Mouse (Mus musculus): Measurements from ENCODE around the gene Lurap1l. TPM values are rescaled to one million over a fixed set of nuclear protein-coding genes. Genes with fewer than 3 reads are reported as not detected.

Gene Lurap1l
- polyA plus RNA-seq, 1 experiment, result 10.0 TPM

- Histone ChIP-seq H3K4me1 (ENCODE audit: control insufficient read depth, insufficient read depth, low read length) (peaks cover 6% of the 10 kb centered on the region), H3K36me3 (ENCODE audit: control insufficient read depth, insufficient read depth, low read length) (no peaks in the 10 kb centered on the region), H3K27ac (ENCODE audit: insufficient read depth, low read depth, low read length) (no peak overlapping the region), H3K4me3 (ENCODE audit: insufficient read depth, low read depth, low read length) (no peak overlapping the region), H3K27me3 (replicated peaks; ENCODE audit: control insufficient read depth, insufficient read depth, low read length) (no peaks in the 10 kb centered on the region)
- no peak for DNase-seq
- TF ChIP-seq POLR2A (IDR thresholded peaks at IDR 0.05; ENCODE audit: low read depth, low read length), result no peak
- TF ChIP-seq CTCF (conservative IDR thresholded peaks at IDR 0.05; ENCODE audit: insufficient read depth, insufficient read length, low read depth, low read length), result no peak
- WGBS, result 95% methylated on average over 6 of the region's 6 CpGs
Measured at GRCm38 (mm10) chr4:80925752-80926519, 15.5 kb downstream of the Lurap1l start.

GRCm38 (mm10) chr4:80934749-80935148 is 24.3 kb downstream of the Lurap1l start:
- TF ChIP-seq CTCF (conservative IDR thresholded peaks at IDR 0.05; ENCODE audit: insufficient read depth, insufficient read length, low read depth, low read length) (no peak), POLR2A (IDR thresholded peaks at IDR 0.05; ENCODE audit: low read depth, low read length) (no peak)
- H3K27ac ChIP-seq (ENCODE audit: insufficient read depth, low read depth, low read length), result no peak overlapping the region
- DNase-seq, result no peak
- no peaks in the 10 kb centered on the region for H3K27me3 ChIP-seq (replicated peaks; ENCODE audit: control insufficient read depth, insufficient read depth, low read length)
- 93% methylated on average over 3 of the region's 3 CpGs for whole genome bisulfite sequencing
- no peaks in the 10 kb centered on the region for H3K36me3 ChIP-seq (ENCODE audit: control insufficient read depth, insufficient read depth, low read length)
- H3K4me1 ChIP-seq (ENCODE audit: control insufficient read depth, insufficient read depth, low read length), result no peaks in the 10 kb centered on the region
- H3K4me3 ChIP-seq (ENCODE audit: insufficient read depth, low read depth, low read length), result no peak overlapping the region

GRCm38 (mm10) chr4:80939115-80939514 is 28.7 kb downstream of the Lurap1l start:
- Histone ChIP-seq H3K27ac (ENCODE audit: insufficient read depth, low read depth, low read length) (no peak overlapping the region), H3K4me1 (ENCODE audit: control insufficient read depth, insufficient read depth, low read length) (no peaks in the 10 kb centered on the region), H3K4me3 (ENCODE audit: insufficient read depth, low read depth, low read length) (no peak overlapping the region), H3K36me3 (ENCODE audit: control insufficient read depth, insufficient read depth, low read length) (no peaks in the 10 kb centered on the region), H3K27me3 (replicated peaks; ENCODE audit: control insufficient read depth, insufficient read depth, low read length) (no peaks in the 10 kb centered on the region)
- 76% methylated on average over 2 of the region's 2 CpGs for WGBS
- TF ChIP-seq POLR2A (IDR thresholded peaks at IDR 0.05; ENCODE audit: low read depth, low read length) (no peak), CTCF (conservative IDR thresholded peaks at IDR 0.05; ENCODE audit: insufficient read depth, insufficient read length, low read depth, low read length) (no peak)
- DNase-seq, result no peak

- Histone ChIP-seq H3K27ac (ENCODE audit: insufficient read depth, low read depth, low read length) (no peak overlapping the region), H3K4me3 (ENCODE audit: insufficient read depth, low read depth, low read length) (no peak overlapping the region), H3K27me3 (replicated peaks; ENCODE audit: control insufficient read depth, insufficient read depth, low read length) (no peaks in the 10 kb centered on the region), H3K4me1 (ENCODE audit: control insufficient read depth, insufficient read depth, low read length) (no peaks in the 10 kb centered on the region), H3K36me3 (ENCODE audit: control insufficient read depth, insufficient read depth, low read length) (no peaks in the 10 kb centered on the region)
- no peak for DNase-seq
- 70% methylated on average over 4 of the region's 4 CpGs for WGBS
- no peak for TF ChIP-seq CTCF (conservative IDR thresholded peaks at IDR 0.05; ENCODE audit: insufficient read depth, insufficient read length, low read depth, low read length)
- TF ChIP-seq POLR2A (IDR thresholded peaks at IDR 0.05; ENCODE audit: low read depth, low read length), result no peak
Measured at GRCm38 (mm10) chr4:80940946-80941345, 30.5 kb downstream of the Lurap1l start.

- H3K27me3 ChIP-seq (replicated peaks; ENCODE audit: control insufficient read depth, insufficient read depth, low read length), result no peaks in the 10 kb centered on the region
- 66% methylated on average over 3 of the region's 3 CpGs for WGBS
- no peak overlapping the region for H3K4me3 ChIP-seq (ENCODE audit: insufficient read depth, low read depth, low read length)
- no peak for DNase-seq
- H3K36me3 ChIP-seq (ENCODE audit: control insufficient read depth, insufficient read depth, low read length), result no peaks in the 10 kb centered on the region
- no peak overlapping the region for H3K27ac ChIP-seq (ENCODE audit: insufficient read depth, low read depth, low read length)
- no peak for TF ChIP-seq CTCF (conservative IDR thresholded peaks at IDR 0.05; ENCODE audit: insufficient read depth, insufficient read length, low read depth, low read length)
- no peak for TF ChIP-seq POLR2A (IDR thresholded peaks at IDR 0.05; ENCODE audit: low read depth, low read length)
- no peaks in the 10 kb centered on the region for H3K4me1 ChIP-seq (ENCODE audit: control insufficient read depth, insufficient read depth, low read length)
Measured at GRCm38 (mm10) chr4:80941978-80942377, 31.5 kb downstream of the Lurap1l start.

- no peaks in the 10 kb centered on the region for H3K27me3 ChIP-seq (replicated peaks; ENCODE audit: control insufficient read depth, insufficient read depth, low read length)
- no peak overlapping the region for H3K27ac ChIP-seq (ENCODE audit: insufficient read depth, low read depth, low read length)
- no peak for DNase-seq
- H3K4me1 ChIP-seq (ENCODE audit: control insufficient read depth, insufficient read depth, low read length), result no peaks in the 10 kb centered on the region
- no peak overlapping the region for H3K4me3 ChIP-seq (ENCODE audit: insufficient read depth, low read depth, low read length)
- no peak for TF ChIP-seq CTCF (conservative IDR thresholded peaks at IDR 0.05; ENCODE audit: insufficient read depth, insufficient read length, low read depth, low read length)
- no peak for TF ChIP-seq POLR2A (IDR thresholded peaks at IDR 0.05; ENCODE audit: low read depth, low read length)
- no peaks in the 10 kb centered on the region for H3K36me3 ChIP-seq (ENCODE audit: control insufficient read depth, insufficient read depth, low read length)
Measured at GRCm38 (mm10) chr4:80944605-80945004, 34.2 kb downstream of the Lurap1l start.

GRCm38 (mm10) chr4:80949110-80949509 is 38.7 kb downstream of the Lurap1l start:
- no peak overlapping the region for H3K27ac ChIP-seq (ENCODE audit: insufficient read depth, low read depth, low read length)
- no peaks in the 10 kb centered on the region for H3K4me1 ChIP-seq (ENCODE audit: control insufficient read depth, insufficient read depth, low read length)
- TF ChIP-seq POLR2A (IDR thresholded peaks at IDR 0.05; ENCODE audit: low read depth, low read length) (no peak), CTCF (conservative IDR thresholded peaks at IDR 0.05; ENCODE audit: insufficient read depth, insufficient read length, low read depth, low read length) (no peak)
- no peak for DNase-seq
- H3K36me3 ChIP-seq (ENCODE audit: control insufficient read depth, insufficient read depth, low read length), result no peaks in the 10 kb centered on the region
- H3K27me3 ChIP-seq (replicated peaks; ENCODE audit: control insufficient read depth, insufficient read depth, low read length), result no peaks in the 10 kb centered on the region
- no peak overlapping the region for H3K4me3 ChIP-seq (ENCODE audit: insufficient read depth, low read depth, low read length)

Data from kidney, adult 2 months (tissue).